Mouse (Mus musculus) small intestine, adult 2 months (tissue): ENCODE results near the gene Neurl3. TPM values are rescaled to one million over a fixed set of nuclear protein-coding genes. Genes with fewer than 3 reads are reported as not detected.

Source experiments
- H3K27ac ChIP-seq: fragments of 200-500 bp; 2 replicates; pipeline ENCODE4 v1.5.1; 2012; ENCODE audit warnings: low read depth, low read length, control low read depth, inconsistent platforms; ENCODE audit not compliant: insufficient read depth
- H3K27me3 ChIP-seq: fragments of 200-500 bp; 2 replicates; pipeline ENCODE4 v1.6.1; 2012; ENCODE audit warnings: mild to moderate bottlenecking, moderate library complexity, low read length, inconsistent platforms; ENCODE audit not compliant: control insufficient read depth, insufficient read depth
- H3K36me3 ChIP-seq: fragments of 200-500 bp; 2 replicates; pipeline ENCODE4 v1.6.1; 2012; ENCODE audit warnings: mild to moderate bottlenecking, low read length, control low read depth, inconsistent platforms; ENCODE audit not compliant: control insufficient read depth, insufficient read depth
- H3K4me1 ChIP-seq: fragments of 200-500 bp; 2 replicates; pipeline ENCODE4 v1.6.1; 2012; ENCODE audit warnings: low read length, inconsistent platforms, mixed read lengths; ENCODE audit not compliant: control insufficient read depth, insufficient read depth, insufficient read length
- H3K4me3 ChIP-seq: fragments of 200-500 bp; 2 replicates; pipeline ENCODE4 v1.5.1; 2012; ENCODE audit warnings: low read depth, mild to moderate bottlenecking, control low read depth, inconsistent platforms, low read length, moderate library complexity
- CTCF ChIP-seq: fragments of 200-500 bp; IDR thresholded peaks from 2 replicates; pipeline ENCODE4 v1.5.1; 2012; ENCODE audit warnings: low read depth, mild to moderate bottlenecking, control low read depth, inconsistent platforms, low read length, moderate library complexity, mixed read lengths; ENCODE audit not compliant: insufficient replicate concordance, insufficient read length; ENCODE audit errors: extremely low read depth
- POLR2A ChIP-seq: fragments of 200-500 bp; IDR thresholded peaks from 2 replicates; pipeline ENCODE4 v1.6.1; 2012; ENCODE audit warnings: low read depth, mild to moderate bottlenecking, control low read depth, inconsistent platforms, low read length, moderate library complexity
- WGBS: fragments of 180-500 bp; shearing (Covaris S2); methylation state at CpG from one replicate; pipeline ENCODE4 v1.1.7; 2018; 5-methylcytosine and 5-hydroxymethylcytosine counted together
- polyA plus RNA-seq: library from polyadenylated mRNA; depleted of rRNA; stranded (reverse); fragments of >200 nt; gene quantifications from 2 replicates; pipeline ENCODE4 v1.2.3, GENCODE M21; 2012; rRNA removed

Gene Neurl3
- polyA plus RNA-seq, result 105 and 170 TPM in 2 replicates

GRCm38 (mm10) chr1:36274455-36274854 lies at the start of gene Neurl3:
Neurl3 (minus strand) TSS chr1:36274679.
- H3K4me3 ChIP-seq, result peak within 1 kb of the TSS; percentile 77
- H3K36me3 ChIP-seq, result peaks cover 19% of the 10 kb centered on the region
- peak; percentile 86 for TF ChIP-seq POLR2A
- TF ChIP-seq CTCF, result no peak
- peaks cover 33% of the 10 kb centered on the region for H3K4me1 ChIP-seq
- 24% methylated on average over 5 of the region's 5 CpGs for WGBS
- H3K27me3 ChIP-seq, result no peaks in the 10 kb centered on the region
- peak within 1 kb of the TSS; percentile 100 for H3K27ac ChIP-seq

GRCm38 (mm10) chr1:36323746-36324448 lies 49.4 kb upstream of the Neurl3 start:
- peak; percentile 56; the same call in 1 of the 2 replicates for TF ChIP-seq CTCF
- no peak for TF ChIP-seq POLR2A
- 27% methylated on average over 8 of the region's 8 CpGs for WGBS
- H3K4me3 ChIP-seq, result no peak overlapping the region
- no peaks in the 10 kb centered on the region for H3K4me1 ChIP-seq
- no peaks in the 10 kb centered on the region for H3K27me3 ChIP-seq
- peaks cover 11% of the 10 kb centered on the region for H3K36me3 ChIP-seq
- no peak overlapping the region for H3K27ac ChIP-seq

- H3K27ac ChIP-seq, result no peak overlapping the region
- H3K4me3 ChIP-seq, result no peak overlapping the region
- peaks cover 16% of the 10 kb centered on the region for H3K36me3 ChIP-seq
- TF ChIP-seq POLR2A, result no peak
- no peak for TF ChIP-seq CTCF
- H3K27me3 ChIP-seq, result no peaks in the 10 kb centered on the region
- H3K4me1 ChIP-seq, result no peaks in the 10 kb centered on the region
- WGBS, result 82% methylated on average over 9 of the region's 9 CpGs
Observed at GRCm38 (mm10) chr1:36323076-36323475, 48.6 kb upstream of the Neurl3 start.

- WGBS, result 63% methylated on average over 11 of the region's 11 CpGs
- H3K4me3 ChIP-seq, result no peak overlapping the region
- H3K27ac ChIP-seq, result no peak overlapping the region
- H3K36me3 ChIP-seq, result peaks cover 16% of the 10 kb centered on the region
- TF ChIP-seq CTCF (peak; percentile 15; the same call in 1 of the 2 replicates), POLR2A (no peak)
- H3K4me1 ChIP-seq, result no peaks in the 10 kb centered on the region
- H3K27me3 ChIP-seq, result no peaks in the 10 kb centered on the region
Observed at GRCm38 (mm10) chr1:36321829-36322573, 47.5 kb upstream of the Neurl3 start.

GRCm38 (mm10) chr1:36321164-36321563 lies 46.7 kb upstream of the Neurl3 start:
- 59% methylated on average over 2 of the region's 2 CpGs for WGBS
- Histone ChIP-seq H3K27ac (no peak overlapping the region), H3K4me1 (no peaks in the 10 kb centered on the region; the same call in 1 of the 2 replicates), H3K36me3 (peaks cover 18% of the 10 kb centered on the region), H3K27me3 (no peaks in the 10 kb centered on the region), H3K4me3 (no peak overlapping the region)
- TF ChIP-seq CTCF, result no peak
- TF ChIP-seq POLR2A, result no peak

- WGBS, result 92% methylated on average over 2 of the region's 2 CpGs
- no peak for TF ChIP-seq CTCF
- TF ChIP-seq POLR2A, result no peak
- Histone ChIP-seq H3K36me3 (peaks cover 19% of the 10 kb centered on the region), H3K4me3 (no peak overlapping the region), H3K4me1 (peaks cover 2% of the 10 kb centered on the region), H3K27ac (no peak overlapping the region), H3K27me3 (no peaks in the 10 kb centered on the region)
Observed at GRCm38 (mm10) chr1:36315776-36316100, 41.3 kb upstream of the Neurl3 start.
